Mouse (Mus musculus) gastrocnemius, postnatal 14 days (tissue): ENCODE measurements at regions not wholly inside any gene's neighbourhood (a gene's known extent, or its start where the extent isn't known, plus 50 kb on each side); places are given as distances from the start of the nearest gene placed in this dataset.

Experiments
- DNase-seq: peaks from one replicate; pipeline ENCODE4 v3.0.0; 2021; ENCODE audit warnings: mixed read lengths
- intact Hi-C: fragments of 180-260 bp; cut with DNase I; formaldehyde crosslinking; loops from one replicate; pipeline ENCODE4 v1.15.1; 2025; ENCODE audit warnings: low total_unique reads

DNA sequence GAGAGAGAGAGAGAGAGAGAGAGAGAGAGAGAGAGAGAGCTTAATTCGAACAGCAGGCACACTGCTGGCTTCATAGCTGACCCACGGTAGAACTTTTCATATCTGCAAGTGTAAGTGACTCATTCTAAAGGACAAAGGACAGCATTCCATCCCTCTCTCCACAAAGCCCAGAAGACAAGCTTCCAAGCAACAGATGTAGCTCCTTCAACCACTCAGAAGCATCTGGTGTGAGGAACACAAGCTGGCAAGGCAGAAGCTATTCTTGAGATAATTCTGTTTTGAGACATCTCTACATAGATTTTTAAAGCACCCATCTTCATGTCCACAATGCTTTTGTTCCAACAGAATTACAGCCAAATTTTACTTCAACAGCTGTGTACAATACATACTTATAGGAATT, 294.2 kb upstream of the Gria1 start:
- no peak for DNase-seq
- intact Hi-C loops = no loop called here

GRCm38 (mm10) chr11:56725141-56725540, 286.0 kb upstream of the Gria1 start:
- intact Hi-C loops = no loop called here
- DNase-seq = no peak

- intact Hi-C loops = no loop called here
- no peak for DNase-seq
These were observed 285.0 kb upstream of the Gria1 start for GRCm38 (mm10) chr11:56726161-56726560.

- intact Hi-C loops = no loop called here
- no peak for DNase-seq
These were observed 283.6 kb upstream of the Gria1 start for GRCm38 (mm10) chr11:56727556-56727955.

DNA sequence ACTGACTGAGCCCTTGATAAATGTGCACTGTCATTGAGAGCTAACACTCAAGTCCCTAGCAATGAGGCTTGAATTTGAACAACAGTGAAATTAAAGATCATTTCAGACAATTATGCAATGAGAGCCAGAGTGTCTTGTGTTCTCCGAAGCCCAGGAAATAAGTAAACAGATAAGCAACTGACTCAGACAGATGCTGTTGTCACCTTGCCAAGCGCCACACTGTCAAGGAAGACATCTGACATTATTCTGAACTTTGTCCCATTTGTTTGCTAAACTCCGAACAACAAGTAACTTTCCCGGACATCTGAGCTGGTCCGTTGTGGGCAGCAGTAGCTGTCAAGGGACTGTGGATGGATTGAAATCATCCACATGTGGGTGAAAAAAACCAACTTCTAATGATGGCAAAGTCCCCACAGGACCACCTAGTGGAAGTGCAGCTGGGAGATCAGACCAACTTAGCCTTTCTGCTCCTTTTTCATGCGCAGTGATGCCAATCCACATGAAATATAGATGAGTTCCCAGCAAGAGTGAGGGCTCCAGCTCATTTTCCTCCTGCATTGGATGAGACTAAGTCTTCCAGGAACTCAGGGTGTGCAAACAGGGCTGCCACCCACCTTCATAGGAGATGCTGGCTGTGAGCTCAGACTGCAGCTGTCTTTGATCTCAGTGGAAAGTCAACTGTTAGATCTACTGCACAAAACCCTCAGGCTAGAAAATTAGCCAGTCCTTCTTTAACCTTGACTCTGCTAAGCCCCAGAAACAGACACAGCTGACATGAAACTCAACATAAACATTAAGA, 282.8 kb upstream of the Gria1 start:
- intact Hi-C loops = no loop called here
- DNase-seq = no peak

DNA sequence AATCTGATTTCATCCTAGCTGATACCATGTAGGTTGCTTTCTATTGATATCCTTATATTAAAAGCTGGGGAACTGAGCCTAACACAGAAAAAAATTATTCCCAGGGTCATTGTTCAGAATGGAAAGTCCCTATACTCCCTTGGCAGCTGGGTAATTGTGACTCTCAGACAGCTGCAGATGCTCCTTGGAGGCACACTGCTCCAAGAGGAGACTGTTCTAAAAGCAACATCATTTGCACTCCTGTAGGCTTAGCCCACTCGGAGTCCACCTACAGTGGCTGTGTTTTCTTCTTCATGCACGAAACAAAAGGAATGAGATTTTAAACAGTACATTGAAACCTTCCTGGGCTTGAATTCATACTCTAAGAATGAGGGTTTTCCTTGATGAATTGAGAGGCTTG, 269.3 kb upstream of the Gria1 start:
- intact Hi-C loops = no loop called here
- no peak for DNase-seq

DNA sequence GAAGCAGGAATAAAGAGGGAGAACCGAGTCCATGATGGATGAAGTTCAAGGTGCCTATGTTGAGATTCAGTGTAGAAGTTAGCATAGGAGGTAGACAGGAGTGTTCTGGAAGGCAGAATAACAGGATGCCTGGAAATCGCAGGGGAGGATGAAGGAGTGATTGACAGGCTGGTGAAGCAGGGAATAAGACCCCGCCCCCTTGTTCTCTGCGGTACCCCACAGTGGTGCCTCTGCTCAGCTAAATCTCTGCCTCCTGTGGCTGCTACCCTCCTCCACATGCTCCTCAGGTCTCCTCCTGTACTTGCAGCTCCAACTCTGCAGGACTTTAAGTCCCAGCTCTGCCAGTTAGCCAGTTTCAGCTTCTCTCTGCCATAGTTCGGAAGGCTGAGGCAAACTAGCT, 261.2 kb upstream of the Gria1 start:
- intact Hi-C loops = no loop called here
- no peak for DNase-seq

- intact Hi-C loops = no loop called here
- no peak for DNase-seq
These were observed 260.5 kb upstream of the Gria1 start for GRCm38 (mm10) chr11:56750639-56751038.

GRCm38 (mm10) chr11:56751918-56752317, 259.3 kb upstream of the Gria1 start:
- intact Hi-C loops = no loop called here
- no peak for DNase-seq

DNA sequence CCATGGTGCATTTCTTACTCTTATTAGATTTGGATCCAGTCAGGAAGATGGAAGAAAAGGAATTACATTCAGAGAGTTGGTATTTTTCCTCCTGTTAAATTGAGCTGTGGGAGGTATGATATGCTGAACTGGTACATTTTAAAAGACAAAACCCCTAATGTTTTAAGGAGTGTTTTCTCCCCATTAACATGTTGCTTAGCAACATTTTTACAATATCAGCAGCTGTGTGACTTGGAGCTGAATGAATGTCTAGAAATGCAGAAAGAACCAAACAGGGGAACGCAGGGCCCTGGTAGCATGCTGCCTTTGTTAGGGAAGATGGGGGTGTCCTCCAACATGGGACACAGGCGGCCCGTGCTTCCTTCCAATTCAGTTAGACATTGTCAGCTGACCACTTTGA, 257.5 kb upstream of the Gria1 start:
- intact Hi-C loops = no loop called here
- DNase-seq = no peak

- DNase-seq = no peak
- intact Hi-C loops = loop anchor here (10.0 kb wide), 1 partner anchor 946 kb away; no protein-coding TSS in a partner anchor
These were observed 250.7 kb upstream of the Gria1 start for GRCm38 (mm10) chr11:56760474-56760873.

- DNase-seq = no peak
- intact Hi-C loops = loop anchor here (10.0 kb wide), 1 partner anchor 948 kb away; no protein-coding TSS in a partner anchor
These were observed 248.6 kb upstream of the Gria1 start for GRCm38 (mm10) chr11:56762467-56763120.

DNA sequence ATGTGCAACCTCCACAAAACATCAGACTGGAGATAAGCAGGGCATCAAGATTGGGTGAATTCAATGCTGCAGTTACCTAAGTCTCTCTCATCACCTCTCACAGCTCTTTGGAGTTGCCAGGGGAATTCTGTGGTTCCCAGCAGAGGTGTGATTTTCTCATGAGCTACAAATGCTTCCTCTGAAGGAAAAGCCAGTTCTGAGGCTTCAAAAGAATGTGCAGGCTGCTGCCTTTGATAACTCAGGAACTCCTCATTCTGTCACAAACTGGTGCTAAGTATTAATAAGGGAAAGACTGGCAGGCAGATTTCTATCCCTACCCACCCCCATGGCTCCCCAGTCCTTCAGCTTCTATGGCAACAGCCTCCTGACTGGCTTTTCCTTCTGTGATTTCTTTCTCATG, 243.8 kb upstream of the Gria1 start:
- intact Hi-C loops = loop anchor here (10.0 kb wide), 1 partner anchor 953 kb away; no protein-coding TSS in a partner anchor

GRCm38 (mm10) chr11:56786351-56786750, 224.8 kb upstream of the Gria1 start:
- no peak for DNase-seq
- intact Hi-C loops = no loop called here

More for the DNA sequence above, 243.8 kb upstream of the Gria1 start:
- no peak for DNase-seq

GRCm38 (mm10) chr11:56792691-56793090, 218.5 kb upstream of the Gria1 start:
- intact Hi-C loops = no loop called here
- no peak for DNase-seq

DNA sequence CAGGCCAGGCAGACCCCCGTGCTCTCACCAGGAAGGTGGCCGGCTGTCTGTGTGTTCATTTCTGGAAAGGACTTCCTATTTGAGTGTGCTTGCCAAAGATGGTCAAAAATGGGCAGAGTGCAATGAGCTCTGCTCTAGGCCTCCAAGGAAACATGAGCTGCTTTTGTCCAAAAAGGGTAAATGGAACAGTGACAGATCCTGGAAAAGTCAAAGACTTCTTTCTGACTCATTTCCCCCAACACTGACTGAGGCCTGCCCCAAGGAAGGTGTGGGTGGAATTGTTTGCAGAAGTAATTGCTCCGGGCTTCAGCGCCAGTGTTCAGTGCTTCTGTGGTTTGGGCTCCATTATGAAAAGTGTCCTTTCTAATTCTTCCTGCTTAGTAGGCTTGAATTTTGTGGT, 203.9 kb upstream of the Gria1 start:
- intact Hi-C loops = no loop called here

DNA sequence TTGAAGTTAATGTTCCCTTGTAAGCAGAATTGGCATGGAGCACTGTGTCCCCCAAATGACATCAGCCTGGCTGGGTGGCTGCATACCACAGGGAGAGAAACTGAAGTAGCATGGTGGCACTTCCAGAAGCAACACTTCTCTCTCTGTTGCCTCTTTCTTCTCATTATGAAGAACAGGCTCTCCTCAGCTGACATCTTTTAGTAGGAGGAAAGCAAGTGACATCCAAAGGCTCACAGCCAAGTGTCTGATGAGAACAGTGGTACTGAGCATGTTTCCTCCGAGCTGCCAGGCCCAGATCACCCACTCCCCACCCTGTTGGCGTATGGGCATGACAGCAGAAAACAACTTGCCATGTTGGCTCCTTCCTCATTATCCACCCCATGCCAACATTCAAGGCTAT, 201.0 kb upstream of the Gria1 start:
- no peak for DNase-seq
- intact Hi-C loops = no loop called here

More for the DNA sequence above, 203.9 kb upstream of the Gria1 start:
- no peak for DNase-seq

DNA sequence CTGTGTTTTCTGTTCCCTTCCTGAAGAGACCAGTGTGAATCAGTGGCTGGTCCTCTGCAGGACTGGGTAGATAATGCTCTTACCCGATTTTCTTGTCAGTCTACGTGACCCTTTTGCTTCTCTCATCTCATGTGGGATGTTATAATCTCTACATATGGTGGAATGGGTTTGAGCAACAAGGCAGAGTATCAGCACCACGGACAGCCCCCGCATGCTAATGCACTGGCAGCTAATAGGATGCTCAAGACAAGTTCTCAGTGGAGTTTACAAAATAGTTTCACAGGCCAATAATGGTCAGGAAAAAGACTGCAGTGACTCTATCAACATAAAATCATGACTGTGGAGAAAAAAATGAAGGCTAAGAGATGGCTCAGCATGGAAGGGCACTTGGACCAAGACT, 199.1 kb upstream of the Gria1 start:
- intact Hi-C loops = no loop called here
- no peak for DNase-seq

DNA sequence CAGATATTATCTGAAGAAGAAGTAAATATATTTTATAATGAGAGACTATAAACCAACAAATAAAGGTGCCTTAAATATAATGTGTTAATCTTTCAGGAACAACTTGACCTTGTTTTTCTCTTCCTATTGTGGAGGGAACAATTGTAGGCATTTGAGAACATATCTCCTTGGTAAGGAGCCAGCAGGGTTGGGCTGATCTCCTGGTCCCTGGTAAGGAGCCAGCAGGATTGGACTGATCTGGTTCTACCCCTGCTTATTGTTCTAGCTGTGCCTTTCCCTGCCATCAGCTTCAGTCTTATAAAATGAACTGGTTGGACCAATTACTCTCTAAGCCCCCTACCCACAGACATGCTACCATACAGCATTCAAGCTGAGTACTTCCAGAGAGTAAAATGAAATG, 187.7 kb upstream of the Gria1 start:
- DNase-seq = no peak
- intact Hi-C loops = no loop called here

DNA sequence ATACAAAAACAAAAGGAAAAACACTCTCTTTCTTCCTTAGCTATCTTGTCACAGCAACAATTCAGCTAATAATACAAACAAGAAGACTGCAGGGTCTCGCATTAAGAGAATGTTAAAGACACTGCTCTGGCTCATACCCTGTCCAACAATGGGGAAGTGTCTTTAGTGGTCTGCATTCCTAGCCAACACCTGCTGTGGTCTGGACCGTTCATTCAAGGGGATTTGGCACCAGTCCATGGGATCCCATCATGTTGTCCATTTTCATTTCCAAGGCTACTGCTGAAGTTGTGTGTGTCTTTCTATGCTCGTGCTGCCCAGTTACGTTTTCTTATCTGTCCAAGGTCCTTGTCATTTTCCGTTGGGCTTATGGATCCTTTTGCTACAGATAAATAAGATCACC, 183.7 kb upstream of the Gria1 start:
- no peak for DNase-seq
- intact Hi-C loops = no loop called here

- DNase-seq = peak; percentile 9
- intact Hi-C loops = no loop called here
These were observed 148.5 kb upstream of the Gria1 start for GRCm38 (mm10) chr11:56862649-56863048.
